Mouse (Mus musculus) layer of hippocampus, adult 11-12 months (tissue): ENCODE data around the gene Mrps17.

ENCODE experiments used
- DNase-seq: peaks from one replicate; pipeline ENCODE4 v3.0.0; 2022; ENCODE audit warnings: low spot score

Gene Mrps17

GRCm38 (mm10) chr5:129742903-129743488 lies 27.7 kb downstream of the Mrps17 start:
- DNase-seq: no peak

- no peak for DNase-seq
Observed at GRCm38 (mm10) chr5:129744050-129744449, 28.8 kb downstream of the Mrps17 start.

GRCm38 (mm10) chr5:129756886-129757285 lies 41.6 kb downstream of the Mrps17 start:
- no peak for DNase-seq

- no peak for DNase-seq
Observed at GRCm38 (mm10) chr5:129759929-129760480, 44.7 kb downstream of the Mrps17 start.

GRCm38 (mm10) chr5:129761865-129762540 lies 46.7 kb downstream of the Mrps17 start:
- peak; percentile 79 for DNase-seq

GRCm38 (mm10) chr5:129770443-129771355 lies 55.4 kb downstream of the Mrps17 start:
- DNase-seq: no peak
